8 mouse cellular contexts compared by ENCODE assay signal in the genomic region with DNA sequence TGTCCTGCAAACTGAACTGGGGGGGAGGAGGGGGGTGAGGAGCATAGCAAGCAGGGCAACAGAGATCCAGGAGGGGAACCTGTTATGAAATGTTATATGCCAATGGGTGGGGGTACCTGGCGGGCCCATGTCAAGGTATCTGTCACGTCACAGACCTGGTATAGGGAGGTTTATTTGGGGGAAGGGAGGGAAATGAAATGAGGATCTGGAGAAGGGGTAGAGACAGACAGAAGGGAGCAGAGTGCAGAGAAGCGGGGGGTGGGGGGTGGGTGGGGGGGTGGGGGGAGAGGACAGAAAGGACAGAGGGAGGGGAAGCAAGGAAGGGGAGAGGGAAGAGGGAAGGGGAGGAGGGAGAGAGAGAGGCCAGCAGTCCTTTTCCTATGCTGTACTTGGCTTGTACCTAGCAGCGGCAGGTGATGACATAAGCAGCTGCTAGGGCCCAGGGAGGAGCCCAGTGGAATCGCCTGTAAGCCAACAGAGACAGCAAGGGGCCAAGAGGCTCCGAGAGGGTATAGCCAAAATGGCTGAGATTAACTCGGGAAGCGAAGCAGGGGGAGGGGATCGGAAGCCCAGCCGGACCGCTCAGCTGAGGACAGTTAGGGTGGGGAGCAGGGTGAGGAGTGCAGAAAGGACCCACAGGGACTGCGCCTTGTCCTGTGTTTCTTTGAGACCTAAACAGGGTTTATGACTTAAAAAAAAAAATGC. TPM values are rescaled to one million over a fixed set of nuclear protein-coding genes. Genes with fewer than 3 reads are reported as not detected.
DNase-seq lines count a peak whose midpoint lies in the region; ATAC-seq lines count a peak whose summit lies in the region.

No protein-coding gene starts in this region.

- H3K36me3 ChIP-seq in limb, embryonic 12.5 days, result no peaks in the 10 kb centered on the region

- no peaks in the 10 kb centered on the region for H3K9me3 ChIP-seq in limb, embryonic 12.5 days

- 7% methylated on average over 11 of the region's 12 CpGs for WGBS in limb, embryonic 12.5 days

- peak overlapping the region; percentile 34 for H3K4me3 ChIP-seq in limb, embryonic 12.5 days (replicated peaks)

- H3K4me1 ChIP-seq in limb, embryonic 12.5 days (replicated peaks), result 0 out of 2 replicates have a peak, but pooled peaks cover 7% of the 10 kb centered on the region

- peak overlapping the region; percentile 64 for H3K4me2 ChIP-seq in limb, embryonic 12.5 days

- peaks cover 4% of the 10 kb centered on the region; the same call in 1 of the 2 replicates for H3K27me3 ChIP-seq in limb, embryonic 12.5 days

- H3K9ac ChIP-seq in limb, embryonic 12.5 days (replicated peaks), result peak overlapping the region; percentile 51; the same call in 1 of the 2 replicates

- ATAC-seq in granulocyte monocyte progenitor cell, adult 5-6 weeks (replicated peaks; ENCODE audit: poor library complexity, severe bottlenecking), result peak; percentile 27
- ATAC-seq in limb, embryonic 12.5 days (ENCODE audit: insufficient number of reproducible peaks, insufficient read depth, low FRiP score, low TSS enrichment, low read depth), result peak; percentile 52
- ATAC-seq in activated CD4-positive, CD25-positive, alpha-beta regulatory T cell, adult 4 months, result no peak

- peak; percentile 13 for DNase-seq in adrenal gland, postnatal 14 days
- DNase-seq in adrenal gland, postnatal 4 days (ENCODE audit: low spot score in 2 of 2), result no peak
- peak; percentile 37 for DNase-seq in ES-CJ7 (ENCODE audit: low read depth, low spot score)
- peak; percentile 4 for DNase-seq in naive thymus-derived CD4-positive, alpha-beta T cell, adult 2 months (ENCODE audit: low read depth)
- no peak for DNase-seq in left cerebral cortex, adult 11 months (ENCODE audit: low spot score)

- H3K27ac ChIP-seq in limb, embryonic 12.5 days, result no peak overlapping the region

RNA-seq across cellular contexts. Expression of a gene that starts 14.5 kb away (rescaled TPM):
- total RNA-seq in adrenal gland, postnatal 14 days (2021), result not detected in 2 replicates
- total RNA-seq in adrenal gland, postnatal 4 days (2021), result not detected
- not detected in 2 replicates for total RNA-seq in granulocyte monocyte progenitor cell, adult 5-6 weeks (2014; fragmentation: Nextera tagmentation)
- not detected in 2 replicates for total RNA-seq in granulocyte monocyte progenitor cell, adult 5-6 weeks (2017)
- polyA plus RNA-seq in limb, embryonic 12.5 days (2016; fragmentation: Nextera tagmentation; extraction: Ambion mirVana), result not detected in 2 replicates
- polyA plus RNA-seq in activated CD4-positive, CD25-positive, alpha-beta regulatory T cell, adult 4 months (2017; shearing (Covaris generic)), result under 1 TPM in 1 of 2 experiments, not detected in 1; 0.04 TPM

Comparison
In these comparisons a context has a peak if more than half of its experiments do, and no peak if none do; other contexts are left out.
1. DNase-seq: peak in adrenal gland, postnatal 14 days (single experiment), ES-CJ7 (single experiment) and naive thymus-derived CD4-positive, alpha-beta T cell, adult 2 months (single experiment); none in adrenal gland, postnatal 4 days (0 of 2) and left cerebral cortex, adult 11 months (single experiment).